Mouse (Mus musculus) WW6 (cell line): Measurements from ENCODE around the gene Elmo2.

Experiments used
- DNase-seq: peaks from one replicate; pipeline ENCODE4 v3.0.0-alpha.2; 2013; ENCODE audit warnings: low read depth, low spot score

Gene Elmo2

DNA sequence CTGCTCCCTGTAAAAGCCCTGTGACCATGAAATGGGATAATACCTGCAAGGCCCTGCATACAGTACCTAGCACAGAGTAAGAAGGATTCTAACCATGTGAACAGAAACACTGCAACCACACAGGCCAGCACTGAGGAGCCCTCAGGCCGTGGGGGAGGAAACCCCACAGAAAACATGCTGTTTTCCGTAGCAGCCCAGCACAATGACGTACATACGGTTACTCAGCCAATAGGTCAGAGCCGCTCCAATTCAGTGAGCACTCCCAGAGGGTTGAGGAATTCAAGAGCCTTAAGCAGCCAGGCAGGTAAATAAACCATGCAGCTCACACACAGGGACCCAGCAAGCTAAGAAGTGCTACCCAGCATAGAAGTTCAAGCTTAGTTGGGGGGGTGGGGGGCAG is 2.4 kb downstream of the Elmo2 start:
- DNase-seq: no peak

DNA sequence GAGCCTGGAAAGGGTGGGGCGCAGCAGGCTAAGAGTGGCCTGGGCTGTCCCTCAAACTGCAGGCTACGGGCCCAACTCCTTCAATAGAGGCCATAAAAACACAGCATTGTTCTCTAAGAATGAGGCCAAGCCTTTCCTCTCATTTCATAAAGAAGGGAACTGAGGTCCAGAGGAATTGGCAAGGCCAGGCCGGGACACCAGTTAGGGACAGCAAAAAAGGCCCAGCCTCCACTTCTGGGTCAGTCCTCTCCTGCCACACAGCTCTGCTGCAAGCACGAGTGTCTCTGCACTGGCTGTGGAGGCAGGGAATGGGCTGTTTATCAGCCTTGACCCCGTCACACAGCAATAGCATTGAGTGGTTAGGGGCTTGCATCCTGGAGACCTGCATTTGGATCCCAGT is 2.8 kb downstream of the Elmo2 start:
- DNase-seq: no peak

DNA sequence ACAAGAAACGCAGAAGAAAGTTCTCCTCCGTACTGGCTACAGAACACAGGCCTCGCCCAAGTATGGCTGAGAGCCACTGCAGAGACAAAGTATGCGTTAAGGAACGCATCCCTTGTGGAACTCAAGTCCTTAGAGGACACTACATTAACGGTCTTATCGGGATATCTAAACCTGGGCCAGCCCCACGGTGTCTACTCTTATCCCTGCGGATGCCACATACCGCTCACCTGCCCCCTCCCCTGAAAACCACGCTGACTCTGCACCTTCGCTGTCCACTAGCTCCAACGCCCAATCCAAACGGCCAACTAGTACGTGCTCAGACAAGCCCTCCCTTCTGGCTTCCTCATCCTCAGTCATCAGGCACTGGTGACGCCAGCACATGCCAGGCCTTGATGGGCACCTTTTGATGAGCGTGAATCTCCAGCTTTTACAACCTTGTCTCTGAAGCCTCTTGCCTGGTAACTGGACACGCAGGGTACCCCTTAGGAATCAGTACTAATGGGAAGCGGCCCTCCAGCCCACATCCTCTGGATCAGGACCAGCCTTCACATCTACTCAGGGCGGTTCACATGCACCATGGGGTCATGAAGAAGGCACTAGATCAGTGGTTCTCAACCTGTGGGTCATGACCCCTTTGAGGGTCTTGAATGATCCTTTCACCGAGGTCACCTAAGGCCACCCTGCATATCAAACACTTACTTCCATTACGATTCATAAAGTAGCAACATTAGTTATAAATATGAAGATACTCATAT is 4.1 kb downstream of the Elmo2 start:
- no peak for DNase-seq

- no peak for DNase-seq
These were observed 4.8 kb downstream of the Elmo2 start for GRCm38 (mm10) chr2:165321381-165321888.

DNA sequence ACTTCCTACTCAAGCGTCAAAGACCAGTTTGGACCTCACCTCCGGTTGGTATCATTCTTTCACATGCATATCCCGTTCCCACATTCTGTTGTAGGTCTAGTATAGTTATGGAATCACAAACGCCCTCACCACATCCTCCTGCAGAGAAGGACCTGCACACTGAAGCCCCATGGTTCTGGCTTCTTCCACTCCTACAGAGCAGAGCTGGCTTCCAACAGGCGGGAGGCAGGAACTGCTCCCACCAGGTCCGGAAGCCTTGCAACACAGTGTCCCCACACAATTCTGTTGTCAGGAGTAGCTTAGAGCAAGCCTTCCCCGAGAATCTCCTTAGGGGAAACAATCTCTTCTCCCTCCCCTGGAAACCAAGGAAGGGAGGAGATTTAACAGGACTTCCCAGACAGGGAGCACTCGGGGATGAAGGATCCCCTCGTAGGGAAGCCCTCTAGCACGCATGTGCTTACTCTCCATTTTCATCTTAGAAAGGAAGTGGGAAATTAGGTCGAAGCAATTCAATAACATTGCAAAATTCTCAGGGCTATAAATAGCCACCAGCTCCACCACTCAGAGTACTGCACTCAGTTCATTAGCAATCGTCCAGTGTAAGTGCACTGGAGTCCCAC is 5.6 kb downstream of the Elmo2 start:
- no peak for DNase-seq

DNA sequence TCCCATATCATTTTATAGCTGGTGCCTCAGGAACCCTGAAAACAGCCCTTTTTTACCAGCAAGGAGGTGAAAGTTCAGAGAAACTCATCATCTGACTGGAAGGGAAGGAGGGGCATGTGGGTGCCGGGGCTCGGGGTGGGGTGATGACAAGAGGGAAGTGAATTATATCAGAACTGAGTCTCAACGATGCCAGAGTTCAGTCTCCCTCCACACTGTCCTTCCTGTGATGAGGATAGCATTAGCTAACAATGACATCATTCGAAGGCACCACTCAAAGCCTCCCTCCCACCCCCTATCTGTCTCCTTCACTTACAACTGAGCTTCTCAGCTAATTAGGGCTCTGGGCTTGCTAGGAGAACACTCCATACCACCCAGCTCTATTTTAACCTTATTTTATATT is 6.8 kb downstream of the Elmo2 start:
- no peak for DNase-seq

GRCm38 (mm10) chr2:165318941-165319340 is 7.3 kb downstream of the Elmo2 start:
- no peak for DNase-seq

DNA sequence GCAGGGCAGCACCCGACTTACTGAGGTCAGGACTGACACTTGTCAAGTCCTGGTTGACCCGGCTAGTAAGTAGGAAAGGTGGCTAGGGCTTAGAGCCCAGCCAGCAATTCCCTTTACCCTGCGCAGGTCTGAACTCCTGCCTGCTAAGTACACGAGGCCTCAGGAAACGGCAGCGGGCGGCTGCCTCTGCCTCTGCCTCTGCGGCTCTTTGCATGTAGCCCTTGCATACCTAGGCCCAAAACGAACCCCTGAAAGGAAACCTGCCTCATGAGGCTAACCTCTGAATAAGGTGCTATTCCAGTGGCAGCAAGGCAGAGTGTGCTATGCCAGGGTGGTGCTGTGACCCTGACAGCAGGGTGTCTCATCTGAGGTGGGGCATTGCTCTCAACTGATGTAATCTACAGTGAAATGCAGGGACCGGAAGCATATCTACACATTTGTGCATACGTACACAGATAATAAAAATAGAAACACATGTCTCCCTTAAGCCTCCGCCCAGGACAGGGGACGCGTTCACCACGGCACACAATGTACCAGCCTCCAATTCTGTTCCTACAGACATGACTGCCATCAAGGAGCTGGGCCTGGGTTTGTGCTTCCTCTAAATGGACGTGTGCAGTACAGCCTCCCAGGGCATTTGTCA is 8.5 kb downstream of the Elmo2 start:
- DNase-seq: no peak

DNA sequence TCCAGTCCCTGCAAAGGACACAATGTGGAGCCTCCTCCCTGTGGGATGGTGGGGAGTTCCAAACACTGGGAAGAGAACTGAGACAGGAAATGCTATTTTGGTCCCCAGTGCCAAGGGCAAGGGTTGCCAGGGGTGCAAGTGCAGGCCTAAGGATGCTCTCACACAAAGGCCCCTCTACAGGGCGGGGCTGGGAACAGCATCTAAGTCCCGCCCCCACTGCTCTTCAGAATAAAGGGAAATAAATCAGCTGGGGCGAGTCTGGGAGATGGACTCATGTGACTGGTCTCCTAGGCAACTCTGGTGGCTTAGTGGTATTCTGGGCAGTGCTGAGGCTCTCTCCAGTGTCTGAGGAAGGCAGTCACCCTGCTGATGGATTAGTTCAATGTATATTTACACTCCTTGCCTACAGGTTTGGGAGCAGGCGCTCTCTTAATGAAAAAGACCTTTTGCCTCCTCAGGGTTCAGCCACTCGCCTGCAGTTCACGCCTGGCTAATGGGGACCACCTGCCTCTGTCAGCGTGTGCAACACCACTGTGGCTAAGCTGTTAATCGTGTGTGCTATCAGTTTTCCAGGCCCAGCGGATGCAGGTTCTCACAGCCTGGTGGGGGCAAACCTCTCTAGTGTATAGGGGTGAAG is 9.3 kb downstream of the Elmo2 start:
- DNase-seq: peak; percentile 18

DNA sequence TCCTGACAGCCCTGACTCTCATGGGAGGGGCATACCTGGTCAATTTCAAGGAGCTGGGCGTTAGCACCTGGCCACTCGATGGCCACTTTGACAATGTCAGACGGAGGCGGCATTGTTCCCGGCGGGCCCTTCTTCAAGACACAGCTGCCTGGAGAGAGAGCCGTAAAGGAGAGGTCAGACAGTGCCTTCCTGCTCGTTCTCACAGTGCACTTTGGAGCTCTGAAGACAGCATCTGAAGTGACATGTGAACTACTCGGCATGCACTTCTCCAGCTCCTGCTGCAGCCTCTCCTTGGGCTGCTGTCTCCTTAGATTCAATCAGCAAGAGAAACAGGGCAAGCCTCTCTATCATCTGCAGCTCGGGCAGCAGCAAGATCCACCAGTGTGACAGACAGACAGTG is 10.1 kb downstream of the Elmo2 start:
- DNase-seq: no peak

GRCm38 (mm10) chr2:165314197-165314596 is 12.1 kb downstream of the Elmo2 start:
- no peak for DNase-seq

DNA sequence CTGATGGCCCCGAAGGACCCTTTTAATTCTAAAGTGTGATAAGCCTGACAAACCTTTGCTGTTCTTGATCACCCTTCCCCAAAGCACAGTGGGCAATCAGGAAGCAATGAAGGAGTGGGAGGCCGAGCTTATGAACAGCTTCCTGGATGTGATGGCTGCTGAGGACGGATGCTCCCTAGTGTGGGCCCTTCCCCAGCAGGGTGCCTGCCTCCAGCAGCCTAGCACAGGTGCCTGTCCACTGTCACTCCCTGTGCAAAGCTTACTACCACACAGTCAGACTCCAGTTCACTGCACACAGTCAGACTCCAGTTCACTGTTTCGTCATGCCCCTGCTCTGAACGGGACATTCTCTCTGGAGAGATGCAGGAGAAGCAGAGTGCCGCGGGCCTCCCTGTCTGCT is 13.9 kb downstream of the Elmo2 start:
- no peak for DNase-seq

- no peak for DNase-seq
These were observed 14.7 kb downstream of the Elmo2 start for GRCm38 (mm10) chr2:165311577-165311976.

GRCm38 (mm10) chr2:165310818-165311425 is 15.4 kb downstream of the Elmo2 start:
- no peak for DNase-seq

GRCm38 (mm10) chr2:165307801-165308200 is 18.5 kb downstream of the Elmo2 start:
- DNase-seq: no peak

DNA sequence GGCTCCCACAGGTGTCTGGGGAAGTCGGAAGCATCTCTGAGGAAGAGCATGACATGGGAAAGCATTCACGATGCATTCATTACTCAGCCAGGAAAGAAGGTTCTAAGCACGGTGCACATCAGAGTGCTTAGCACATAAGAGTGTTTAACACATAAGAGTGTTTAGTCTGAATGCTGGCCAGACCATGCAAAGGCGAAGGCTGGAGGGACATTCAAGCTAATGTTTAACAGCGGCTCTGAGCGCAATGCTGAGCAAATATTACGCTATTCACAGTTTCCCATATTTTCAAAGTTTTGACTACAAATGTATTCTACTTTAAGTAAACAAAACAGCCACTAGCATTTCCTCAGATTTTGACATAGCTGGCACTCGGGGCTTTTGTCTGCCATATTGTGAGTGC is 20.8 kb downstream of the Elmo2 start:
- DNase-seq: no peak

DNA sequence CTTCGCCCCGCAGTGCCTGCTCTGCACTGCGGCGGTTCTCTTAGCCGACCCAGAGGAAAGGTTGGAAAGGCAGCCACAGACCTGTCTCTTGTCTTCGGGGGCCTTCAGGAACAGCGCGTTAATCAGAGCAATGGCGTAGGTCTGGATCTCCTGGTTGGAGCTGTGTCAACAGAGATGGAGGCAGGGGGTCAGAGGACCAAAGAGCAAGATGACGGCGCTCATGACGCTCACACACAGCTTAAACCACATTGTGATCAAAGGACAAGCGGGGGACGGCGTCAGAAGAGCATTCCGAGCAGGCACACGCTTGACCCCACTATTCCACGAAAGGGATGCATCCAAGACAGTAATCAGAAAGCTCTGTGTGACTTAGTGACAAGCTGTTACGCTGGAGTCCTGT is 21.5 kb downstream of the Elmo2 start:
- DNase-seq: no peak

GRCm38 (mm10) chr2:165303354-165304012 is 22.8 kb downstream of the Elmo2 start:
- no peak for DNase-seq

DNA sequence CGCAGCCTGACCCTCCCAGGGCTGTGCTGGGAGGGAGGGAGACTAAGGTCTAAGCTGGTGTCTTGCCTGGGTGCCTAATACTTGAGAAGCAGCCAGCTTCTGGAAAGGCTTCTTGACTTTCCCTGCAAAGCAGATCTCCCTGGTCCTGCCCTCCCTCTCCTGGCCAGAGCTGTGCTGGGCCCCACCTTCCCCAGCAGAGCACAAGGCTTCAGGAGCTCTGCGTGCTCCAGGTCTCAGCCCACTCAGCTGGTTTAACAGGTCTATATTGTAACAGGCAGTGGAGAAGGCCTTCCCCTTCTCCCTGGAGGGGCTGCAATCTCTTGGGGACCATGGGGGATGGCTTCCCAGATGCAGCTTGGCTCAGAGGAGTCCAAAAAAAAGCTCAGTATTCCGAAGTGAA is 24.9 kb downstream of the Elmo2 start:
- DNase-seq: no peak

DNA sequence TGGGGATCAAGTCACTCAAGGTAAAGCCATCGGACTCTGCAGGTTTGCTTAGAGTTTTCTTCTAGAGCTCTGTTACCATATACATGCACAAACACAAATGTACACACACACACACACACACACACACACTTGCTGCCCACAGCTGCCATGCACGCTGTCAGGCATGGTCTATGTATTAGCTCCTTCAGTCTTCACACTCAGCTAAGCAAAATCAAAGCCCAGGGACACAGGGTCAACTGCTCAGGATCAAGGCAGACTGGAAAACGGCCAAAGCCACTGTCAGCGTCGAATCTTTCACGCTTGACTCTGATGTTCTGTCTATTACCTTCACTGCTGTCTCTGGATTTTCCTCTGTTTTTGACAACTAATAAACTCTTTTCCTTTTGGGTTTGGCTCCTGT is 25.4 kb downstream of the Elmo2 start:
- no peak for DNase-seq

GRCm38 (mm10) chr2:165300424-165300823 is 25.9 kb downstream of the Elmo2 start:
- no peak for DNase-seq
